Mouse (Mus musculus) embryonic facial prominence, embryonic 11.5 days (tissue): ENCODE measurements around the gene Taar7d. TPM values are rescaled to one million over a fixed set of nuclear protein-coding genes. Genes with fewer than 3 reads are reported as not detected.
"Not testable (repeated sequence)": the region's sequence is repeated elsewhere in the genome, so short reads cannot be mapped to it uniquely, and the experiment has no call there.

Experiments used
- ATAC-seq: fragments of 200-750 bp; cut with Nextera tagmentation; replicated peaks from 2 replicates; pipeline ENCODE4 v1.8.0; 2017; ENCODE audit warnings: low read depth; ENCODE audit not compliant: insufficient number of reproducible peaks, low FRiP score, low TSS enrichment
- DNase-seq: peaks from one replicate; pipeline ENCODE4 v3.0.0-alpha.2; 2015; ENCODE audit warnings: low spot score
- H3K27ac ChIP-seq: fragments of 300-500 bp; sonication (generic); replicated peaks from 2 replicates; pipeline ENCODE4 v1.5.1; 2014; ENCODE audit warnings: mild to moderate bottlenecking, low read depth, low read length, control low read depth
- H3K27me3 ChIP-seq: fragments of 300-500 bp; sonication (generic); 2 replicates; pipeline ENCODE4 v1.6.1; 2014; ENCODE audit warnings: mild to moderate bottlenecking, low read length, moderate library complexity, mixed read lengths; ENCODE audit not compliant: control insufficient read depth, insufficient read depth
- H3K36me3 ChIP-seq: fragments of 300-500 bp; sonication (generic); replicated peaks from 2 replicates; pipeline ENCODE4 v1.6.1; 2014; ENCODE audit warnings: low read depth, mild to moderate bottlenecking, low read length, moderate library complexity, mixed read lengths; ENCODE audit not compliant: control insufficient read depth, insufficient read depth
- H3K4me1 ChIP-seq: fragments of 300-500 bp; sonication (generic); 2 replicates; pipeline ENCODE4 v1.6.1; 2014; ENCODE audit warnings: low read length, mixed read lengths; ENCODE audit not compliant: control insufficient read depth, insufficient read depth
- H3K4me2 ChIP-seq: fragments of 300-500 bp; sonication (generic); 2 replicates; pipeline ENCODE4 v1.6.1; 2014; ENCODE audit warnings: low read depth, mild to moderate bottlenecking, control low read depth, low read length, moderate library complexity
- H3K4me3 ChIP-seq: fragments of 300-500 bp; sonication (generic); 2 replicates; pipeline ENCODE4 v1.5.1; 2014; ENCODE audit warnings: low read depth, low read length, control low read depth
- H3K9ac ChIP-seq: fragments of 300-500 bp; sonication (generic); replicated peaks from 2 replicates; pipeline ENCODE4 v1.6.1; 2014; ENCODE audit warnings: mild to moderate bottlenecking, control low read depth, low read length
- H3K9me3 ChIP-seq: fragments of 300-500 bp; sonication (generic); replicated peaks from 2 replicates; pipeline ENCODE4 v1.6.1; 2016; ENCODE audit warnings: mild to moderate bottlenecking, low read length, inconsistent platforms, mixed read lengths; ENCODE audit not compliant: control insufficient read depth
- WGBS: fragments of 180-500 bp; shearing (Covaris S2); extraction: QIAGEN DNeasy Blood & Tissue Kit; methylation state at CpG from one replicate; pipeline ENCODE4 v1.1.7; 2014; 5-methylcytosine and 5-hydroxymethylcytosine counted together
- polyA plus RNA-seq: library from polyadenylated mRNA; unstranded; fragments of >200 nt; fragmentation: Nextera tagmentation; extraction: Ambion mirVana; gene quantifications from 2 replicates; pipeline ENCODE4 v1.2.1, GENCODE M21; 2014

The Taar7d gene
- polyA plus RNA-seq, 1 experiment from 2014 or later = not detected

GRCm38 (mm10) chr10:24074751-24075150, 47.7 kb downstream of the Taar7d start:
- 35% methylated on average over 2 of the region's 2 CpGs for WGBS
- H3K27ac ChIP-seq, H3K9me3 ChIP-seq, DNase-seq, H3K36me3 ChIP-seq, H3K4me3 ChIP-seq, ATAC-seq, H3K4me1 ChIP-seq, H3K9ac ChIP-seq, H3K4me2 ChIP-seq, H3K27me3 ChIP-seq: not testable (repeated sequence)

DNA sequence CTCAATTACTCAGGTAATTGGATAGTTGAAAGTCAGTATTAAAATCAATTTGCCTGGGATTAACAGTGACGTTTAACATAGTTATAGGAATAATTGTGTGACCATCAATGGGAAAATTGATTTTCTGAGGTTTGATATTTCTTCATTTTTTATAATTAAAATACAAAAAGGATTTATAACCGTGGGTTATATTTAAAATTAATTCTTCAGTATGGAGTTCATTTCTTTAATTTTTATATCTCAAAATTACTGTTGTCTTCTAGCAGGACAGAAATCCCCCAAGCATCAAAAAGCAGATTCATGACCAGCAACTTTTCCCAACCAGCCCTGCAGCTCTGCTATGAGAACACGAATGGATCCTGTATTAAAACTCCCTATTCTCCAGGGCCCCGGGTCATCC, 49.2 kb downstream of the Taar7d start, which contains the start of gene Taar8a:
Gene Taar8a, plus strand, starts transcription at position 301 of the 400 bp plus-strand sequence.
- not testable (repeated sequence) for H3K9me3 ChIP-seq, ATAC-seq, H3K27ac ChIP-seq, H3K4me2 ChIP-seq, DNase-seq, H3K36me3 ChIP-seq, H3K4me3 ChIP-seq, H3K27me3 ChIP-seq, H3K9ac ChIP-seq, H3K4me1 ChIP-seq
- WGBS = 86% methylated on average over 2 of the region's 4 CpGs

Other genes with a start within 250 kb of the Taar7d start
- 126 and 139 TPM in 2 replicates for gene Rps12, start 239.9 kb upstream of the Taar7d start, polyA plus RNA-seq
- gene Slc18b1, start 230.2 kb upstream of the Taar7d start, polyA plus RNA-seq = 21.5 and 22.5 TPM in 2 replicates
- gene Vnn3, start 175.8 kb upstream of the Taar7d start, polyA plus RNA-seq = not detected in 2 replicates
- 1.4 and 1.6 TPM in 2 replicates for gene Vnn1, start 132.5 kb upstream of the Taar7d start, polyA plus RNA-seq
- gene Taar1, start 106.9 kb upstream of the Taar7d start, polyA plus RNA-seq = not detected in 2 replicates
- not detected in 2 replicates for gene Taar2, start 88.7 kb upstream of the Taar7d start, polyA plus RNA-seq
- not detected in 2 replicates for gene Taar3, start 77.7 kb upstream of the Taar7d start, polyA plus RNA-seq
- not detected in 2 replicates for gene Taar4, start 66.7 kb upstream of the Taar7d start, polyA plus RNA-seq
- not detected in 2 replicates for gene Taar5, start 56.5 kb upstream of the Taar7d start, polyA plus RNA-seq
- not detected in 2 replicates for gene Taar6, start 41.6 kb upstream of the Taar7d start, polyA plus RNA-seq
- gene Taar7a, start 33.7 kb upstream of the Taar7d start, polyA plus RNA-seq = not detected in 2 replicates
- not detected in 2 replicates for gene Taar7b, start 27.3 kb upstream of the Taar7d start, polyA plus RNA-seq
- gene Taar7e, start 10.4 kb downstream of the Taar7d start, polyA plus RNA-seq = not detected in 2 replicates
- gene Taar7f, start 22.3 kb downstream of the Taar7d start, polyA plus RNA-seq = not detected in 2 replicates
- gene Taar8a, start 49.3 kb downstream of the Taar7d start, polyA plus RNA-seq = not detected in 2 replicates
- not detected in 2 replicates for gene Taar8b, start 65.1 kb downstream of the Taar7d start, polyA plus RNA-seq
- not detected in 2 replicates for gene Taar8c, start 74.7 kb downstream of the Taar7d start, polyA plus RNA-seq
- not detected in 2 replicates for gene Taar9, start 82.3 kb downstream of the Taar7d start, polyA plus RNA-seq
- 76.4 and 79.4 TPM in 2 replicates for gene Stx7, start 122.1 kb downstream of the Taar7d start, polyA plus RNA-seq
- gene Moxd1, start 196.3 kb downstream of the Taar7d start, polyA plus RNA-seq = 16.4 and 17.2 TPM in 2 replicates